Mouse (Mus musculus) inflammation-experienced regulatory T-cells (primary cell): ENCODE results near the gene Olfr825. TPM values are rescaled to one million over a fixed set of nuclear protein-coding genes. Genes with fewer than 3 reads are reported as not detected.

Source experiments
- polyA plus RNA-seq, 2 experiments: library from polyadenylated mRNA; unstranded; fragments of 100-300 nt; shearing (Covaris generic); gene quantifications; one replicate each; pipeline ENCODE4 v1.2.1; 2017

Olfr825 gene
- not detected for polyA plus RNA-seq

DNA sequence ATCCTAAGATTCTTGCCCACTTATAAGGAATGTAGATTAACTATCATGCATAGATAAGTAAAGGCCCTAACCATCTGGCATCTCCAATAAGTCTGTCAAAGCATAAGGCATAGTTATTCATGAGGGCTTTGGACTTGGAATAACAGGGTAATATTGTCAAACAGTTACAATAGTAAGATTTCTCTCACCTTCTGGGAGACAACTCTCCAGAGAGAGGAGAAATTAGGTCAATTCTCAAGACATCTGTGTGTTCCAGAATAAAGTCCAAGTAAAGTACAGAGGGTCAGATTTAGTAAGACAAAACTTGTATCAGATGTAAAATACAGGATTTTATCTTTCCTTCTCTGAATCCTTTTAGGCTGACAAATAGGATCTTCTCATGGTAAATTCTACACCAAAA, at the start of gene Olfr825:
Gene Olfr825 (minus strand): TSS at position 101 of the 400 bp plus-strand sequence.

DNA sequence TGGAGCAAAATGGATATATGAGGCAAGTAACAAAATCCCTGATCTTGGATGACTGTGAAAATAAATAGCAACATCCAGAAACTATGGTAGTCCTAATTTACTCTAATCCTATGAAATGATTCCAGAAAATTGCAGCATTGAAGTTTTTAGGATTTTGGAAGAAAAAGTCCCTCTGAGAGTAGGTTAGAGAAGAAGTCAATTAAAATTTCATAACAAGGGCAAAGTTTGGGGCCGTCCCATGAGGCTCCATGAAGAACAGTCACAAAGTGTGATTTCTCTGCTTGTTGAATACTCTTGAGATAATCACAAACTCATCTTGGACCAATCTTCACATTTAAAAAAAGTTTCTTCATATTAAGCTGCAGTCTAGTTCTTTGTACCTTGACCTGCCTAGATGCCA, 47.7 kb upstream of the Olfr825 start, which contains the start of gene Olfr827:
Gene Olfr827 (minus strand): TSS at position 101 of the 400 bp plus-strand sequence.

DNA sequence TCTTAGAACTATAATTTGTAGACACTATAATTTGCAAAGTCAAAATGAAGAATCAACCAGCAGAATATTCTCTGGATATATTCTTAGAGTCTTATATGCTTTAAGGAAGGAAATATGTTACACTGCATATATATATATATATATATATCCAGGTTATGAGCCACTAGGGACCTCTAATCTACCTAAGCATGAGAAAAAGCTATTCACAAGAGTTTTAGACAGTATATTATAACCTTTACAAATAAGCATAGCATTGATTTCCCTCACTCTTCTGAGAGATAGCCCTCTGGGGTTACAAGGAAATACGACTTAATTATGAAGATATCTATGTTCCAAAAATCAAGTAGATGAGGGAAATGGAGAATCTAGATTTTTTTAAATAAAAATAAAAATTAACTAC, 17.5 kb upstream of the Olfr825 start, which contains the start of gene Olfr826:
Gene Olfr826 (minus strand): TSS at position 101 of the 400 bp plus-strand sequence.

DNA sequence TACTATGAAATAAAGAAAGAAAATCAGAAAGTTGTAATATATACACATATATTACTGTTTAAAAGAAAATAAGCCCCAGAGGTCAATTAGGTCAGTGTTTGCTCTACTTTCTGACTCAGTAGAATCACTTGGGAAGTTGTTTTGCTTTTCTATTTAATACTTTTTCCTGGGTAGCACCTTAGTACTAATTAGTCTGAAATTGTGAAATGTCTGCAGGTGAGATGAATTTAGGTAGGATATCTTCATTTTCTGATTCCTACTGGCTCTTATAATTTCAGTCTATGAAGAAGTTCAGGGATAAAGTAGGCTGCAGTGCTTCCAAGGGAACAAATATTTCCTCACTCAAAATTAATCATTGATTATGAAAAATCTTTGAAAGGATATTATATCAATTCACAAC, 36.7 kb downstream of the Olfr825 start, which contains the start of gene Olfr824:
Gene Olfr824 (minus strand): TSS at position 101 of the 400 bp plus-strand sequence.

DNA sequence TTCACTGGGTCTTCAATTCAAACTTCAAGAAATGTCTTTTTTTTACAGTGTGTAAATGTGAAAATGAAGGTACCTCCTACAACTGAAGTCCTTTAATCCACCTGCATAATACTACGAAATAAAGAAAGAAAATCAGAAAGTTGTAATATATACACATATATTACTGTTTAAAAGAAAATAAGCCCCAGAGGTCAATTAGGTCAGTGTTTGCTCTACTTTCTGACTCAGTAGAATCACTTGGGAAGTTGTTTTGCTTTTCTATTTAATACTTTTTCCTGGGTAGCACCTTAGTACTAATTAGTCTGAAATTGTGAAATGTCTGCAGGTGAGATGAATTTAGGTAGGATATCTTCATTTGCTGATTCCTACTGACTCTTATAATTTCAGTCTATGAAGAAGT, 51.3 kb downstream of the Olfr825 start, which contains the start of gene Olfr823:
Gene Olfr823 (minus strand): TSS at position 101 of the 400 bp plus-strand sequence.

Other genes starting within 250 kb of the Olfr825 start
- not detected for gene Olfr818, start 217.7 kb downstream of the Olfr825 start, polyA plus RNA-seq
- gene Olfr819, start 199.5 kb downstream of the Olfr825 start, polyA plus RNA-seq, result not detected
- not detected for gene Olfr247, start 190.6 kb downstream of the Olfr825 start, polyA plus RNA-seq
- 1 to 10 TPM in 1 of 2 experiments, under 1 TPM in 1; 0.16 to 1.0 TPM for gene Gm10310, start 181.7 kb downstream of the Olfr825 start, polyA plus RNA-seq
- not detected for gene Olfr820, start 154.1 kb downstream of the Olfr825 start, polyA plus RNA-seq
- not detected for gene Olfr821, start 136.4 kb downstream of the Olfr825 start, polyA plus RNA-seq
- 1 to 10 TPM in 1 of 2 experiments, under 1 TPM in 1; 0.07 to 1.0 TPM for gene Olfr822, start 95.6 kb downstream of the Olfr825 start, polyA plus RNA-seq
- not detected for gene Olfr823, start 51.4 kb downstream of the Olfr825 start, polyA plus RNA-seq
- gene Olfr824, start 36.8 kb downstream of the Olfr825 start, polyA plus RNA-seq, result under 1 TPM; 0.29 to 0.94 TPM
- gene Olfr826, start 17.4 kb upstream of the Olfr825 start, polyA plus RNA-seq, result under 1 TPM; 0.19 to 0.62 TPM
- gene Olfr827, start 47.6 kb upstream of the Olfr825 start, polyA plus RNA-seq, result not detected
- gene Neurod4, start 113.5 kb upstream of the Olfr825 start, polyA plus RNA-seq, result under 1 TPM in 1 of 2 experiments, not detected in 1; 0.06 TPM
- gene Tespa1, start 156.1 kb upstream of the Olfr825 start, polyA plus RNA-seq, result 100 to 1,000 TPM; 217 to 227 TPM
- under 1 TPM; 0.78 to 0.81 TPM for gene Vmn2r84, start 227.6 kb upstream of the Olfr825 start, polyA plus RNA-seq